Mouse (Mus musculus) kidney, adult 2 months (tissue): ENCODE data around the gene Xrcc2. TPM values are rescaled to one million over a fixed set of nuclear protein-coding genes. Genes with fewer than 3 reads are reported as not detected.

ENCODE experiments used
- DNase-seq: peaks from one replicate; pipeline ENCODE4 v3.0.0; 2021
- H3K27ac ChIP-seq: fragments of 200-500 bp; 2 replicates; pipeline ENCODE4 v1.5.1; 2012; ENCODE audit warnings: low read depth, low read length, control low read depth, inconsistent platforms; ENCODE audit not compliant: insufficient read depth
- H3K27me3 ChIP-seq: fragments of 200-500 bp; replicated peaks from 2 replicates; pipeline ENCODE4 v1.6.1; 2012; ENCODE audit warnings: mild to moderate bottlenecking, moderate library complexity, low read length, inconsistent platforms; ENCODE audit not compliant: control insufficient read depth, insufficient read depth
- H3K36me3 ChIP-seq: fragments of 200-500 bp; 2 replicates; pipeline ENCODE4 v1.6.1; 2012; ENCODE audit warnings: mild to moderate bottlenecking, moderate library complexity, low read length, inconsistent platforms; ENCODE audit not compliant: control insufficient read depth, insufficient read depth
- H3K4me1 ChIP-seq: fragments of 200-500 bp; 2 replicates; pipeline ENCODE4 v1.6.1; 2011; ENCODE audit warnings: low read length; ENCODE audit not compliant: control insufficient read depth, insufficient read depth
- H3K4me3 ChIP-seq: fragments of 200-500 bp; 2 replicates; pipeline ENCODE4 v1.5.1; 2011; ENCODE audit warnings: mild to moderate bottlenecking, low read depth, low read length, control low read depth; ENCODE audit not compliant: insufficient read depth
- CTCF ChIP-seq: fragments of 200-500 bp; conservative IDR thresholded peaks from 2 replicates; pipeline ENCODE4 v1.5.1; 2011; ENCODE audit warnings: low read depth, mild to moderate bottlenecking, control low read depth, low read length, moderate library complexity, mixed read lengths; ENCODE audit not compliant: insufficient read depth, insufficient read length
- POLR2A ChIP-seq: fragments of 200-500 bp; IDR thresholded peaks from one replicate; pipeline ENCODE4 v1.6.1; 2011; ENCODE audit warnings: low read depth, low read length, control low read depth
- WGBS: fragments of 180-500 bp; shearing (Covaris S2); methylation state at CpG from one replicate; pipeline ENCODE4 v1.1.7; 2018; 5-methylcytosine and 5-hydroxymethylcytosine counted together
- polyA plus RNA-seq: library from polyadenylated mRNA; depleted of rRNA; stranded (reverse); fragments of >200 nt; gene quantifications from 2 replicates; pipeline ENCODE4 v1.2.3, GENCODE M21; 2012

The Xrcc2 gene
- polyA plus RNA-seq, 1 experiment: 2.8 TPM

GRCm38 (mm10) chr5:25666684-25667083 is 38.9 kb downstream of the Xrcc2 start:
- Histone ChIP-seq H3K36me3 (no peaks in the 10 kb centered on the region), H3K27ac (no peak overlapping the region), H3K4me1 (no peaks in the 10 kb centered on the region), H3K4me3 (no peak overlapping the region), H3K27me3 (no peaks in the 10 kb centered on the region)
- no peak for DNase-seq
- 83% methylated on average over 9 of the region's 9 CpGs for WGBS
- no peak for TF ChIP-seq CTCF
- no peak for TF ChIP-seq POLR2A

GRCm38 (mm10) chr5:25666108-25666507 is 39.5 kb downstream of the Xrcc2 start:
- Histone ChIP-seq H3K27ac (no peak overlapping the region), H3K4me1 (no peaks in the 10 kb centered on the region), H3K36me3 (no peaks in the 10 kb centered on the region), H3K27me3 (no peaks in the 10 kb centered on the region), H3K4me3 (no peak overlapping the region)
- WGBS: 38% methylated on average over 4 of the region's 4 CpGs
- TF ChIP-seq POLR2A: no peak
- no peak for TF ChIP-seq CTCF
- DNase-seq: no peak

GRCm38 (mm10) chr5:25665516-25665915 is 40.1 kb downstream of the Xrcc2 start:
- H3K4me3 ChIP-seq: no peak overlapping the region
- WGBS: 86% methylated on average over 10 of the region's 10 CpGs

GRCm38 (mm10) chr5:25663165-25663564 is 42.5 kb downstream of the Xrcc2 start:
- 73% methylated on average over 2 of the region's 2 CpGs for WGBS
- no peak overlapping the region for H3K4me3 ChIP-seq
- TF ChIP-seq CTCF (no peak), POLR2A (no peak)

More at GRCm38 (mm10) chr5:25665516-25665915, 40.1 kb downstream of the Xrcc2 start:
- Histone ChIP-seq H3K36me3 (no peaks in the 10 kb centered on the region), H3K27ac (no peak overlapping the region), H3K4me1 (no peaks in the 10 kb centered on the region), H3K27me3 (no peaks in the 10 kb centered on the region)
- DNase-seq: no peak
- TF ChIP-seq CTCF: no peak
- no peak for TF ChIP-seq POLR2A

GRCm38 (mm10) chr5:25654578-25654987 is 51.0 kb downstream of the Xrcc2 start:
- Histone ChIP-seq H3K4me3 (no peak overlapping the region), H3K27me3 (no peaks in the 10 kb centered on the region), H3K27ac (no peak overlapping the region), H3K4me1 (no peaks in the 10 kb centered on the region), H3K36me3 (no peaks in the 10 kb centered on the region)
- WGBS: 27% methylated on average over 14 of the region's 14 CpGs
- TF ChIP-seq CTCF (no peak), POLR2A (no peak)
- no peak for DNase-seq

More at GRCm38 (mm10) chr5:25663165-25663564, 42.5 kb downstream of the Xrcc2 start:
- Histone ChIP-seq H3K27ac (no peak overlapping the region), H3K36me3 (no peaks in the 10 kb centered on the region), H3K4me1 (no peaks in the 10 kb centered on the region), H3K27me3 (no peaks in the 10 kb centered on the region)
- no peak for DNase-seq

GRCm38 (mm10) chr5:25653377-25653776 is 52.2 kb downstream of the Xrcc2 start:
- H3K4me1 ChIP-seq: no peaks in the 10 kb centered on the region
- H3K4me3 ChIP-seq: no peak overlapping the region
- no peak for DNase-seq
- TF ChIP-seq POLR2A (no peak), CTCF (no peak)
- WGBS: 41% methylated on average over 3 of the region's 3 CpGs
- H3K27me3 ChIP-seq: no peaks in the 10 kb centered on the region
- no peaks in the 10 kb centered on the region for H3K36me3 ChIP-seq
- H3K27ac ChIP-seq: no peak overlapping the region

GRCm38 (mm10) chr5:25652435-25652834 is 53.2 kb downstream of the Xrcc2 start:
- Histone ChIP-seq H3K36me3 (no peaks in the 10 kb centered on the region), H3K4me3 (no peak overlapping the region), H3K4me1 (no peaks in the 10 kb centered on the region), H3K27ac (no peak overlapping the region), H3K27me3 (no peaks in the 10 kb centered on the region)
- no peak for DNase-seq
- 93% methylated on average over 7 of the region's 7 CpGs for WGBS
- no peak for TF ChIP-seq POLR2A
- no peak for TF ChIP-seq CTCF

GRCm38 (mm10) chr5:25645661-25646364 is 59.8 kb downstream of the Xrcc2 start:
- TF ChIP-seq CTCF: no peak
- TF ChIP-seq POLR2A: no peak
- Histone ChIP-seq H3K27ac (no peak overlapping the region), H3K4me3 (no peak overlapping the region), H3K36me3 (no peaks in the 10 kb centered on the region), H3K27me3 (no peaks in the 10 kb centered on the region), H3K4me1 (no peaks in the 10 kb centered on the region)
- 74% methylated on average over 8 of the region's 8 CpGs for WGBS
- DNase-seq: no peak
